Mouse (Mus musculus) lung, postnatal 0 days (tissue): ENCODE measurements around the gene Coro2b.

ENCODE experiments used
- CTCF ChIP-seq: IDR thresholded peaks from 2 replicates; pipeline ENCODE4 v1.5.1; 2016; ENCODE audit warnings: antibody characterized with exemption, mild to moderate bottlenecking
- EP300 ChIP-seq: IDR thresholded peaks from 2 replicates; pipeline ENCODE4 v1.6.1; 2016; ENCODE audit warnings: antibody characterized with exemption, mild to moderate bottlenecking, control low read depth

GRCm38 (mm10) chr9:62522791-62523471 is 13.9 kb downstream of the Coro2b start:
- TF ChIP-seq EP300 = peak; percentile 92
- TF ChIP-seq CTCF = no peak
